Mouse (Mus musculus): ENCODE results near the gene Pemt. TPM values are rescaled to one million over a fixed set of nuclear protein-coding genes. Genes with fewer than 3 reads are reported as not detected.

Gene Pemt
- total RNA-seq, 2 experiments from 2014 or later, result 2.5 to 4.0 TPM

Other genes starting within 250 kb of the Pemt start
- gene Flcn, start 236.5 kb downstream of the Pemt start, total RNA-seq (2021), result 10 to 100 TPM; 41.4 to 51.3 TPM
- 10 to 100 TPM; 20.2 to 27.0 TPM for gene Nt5m, start 207.0 kb downstream of the Pemt start, total RNA-seq (2021)
- 10 to 100 TPM; 74.8 to 75.0 TPM for gene Cops3, start 206.7 kb downstream of the Pemt start, total RNA-seq (2021)
- 10 to 100 TPM; 26.2 to 26.6 TPM for gene Med9, start 98.3 kb downstream of the Pemt start, total RNA-seq (2021)
- 1 to 10 TPM; 7.3 to 9.3 TPM for gene Rasd1, start 81.5 kb downstream of the Pemt start, total RNA-seq (2021)
- 10 to 100 TPM; 24.2 to 24.5 TPM for gene Rai1, start 58.5 kb upstream of the Pemt start, total RNA-seq (2021)
- gene Srebf1, start 176.1 kb upstream of the Pemt start, total RNA-seq (2021), result 10 to 100 TPM; 28.9 to 39.5 TPM

Data from heart, postnatal 36 days (tissue).